Mouse (Mus musculus) CH12.LX (cell line): Measurements from ENCODE around the gene Tmem52. TPM values are rescaled to one million over a fixed set of nuclear protein-coding genes. Genes with fewer than 3 reads are reported as not detected.

ENCODE experiments used
- DNase-seq: peaks from one replicate; pipeline ENCODE4 v3.0.0-alpha.2; 2013; ENCODE audit errors: extremely low read depth
- H3K27ac ChIP-seq: 2 replicates; pipeline ENCODE4 v1.5.1; 2012; ENCODE audit warnings: low read depth, mild to moderate bottlenecking, control low read depth, moderate library complexity; ENCODE audit not compliant: insufficient read depth
- H3K27me3 ChIP-seq: replicated peaks from 2 replicates; pipeline ENCODE3; 2012; ENCODE audit warnings: inconsistent platforms
- H3K36me3 ChIP-seq, 2 experiments: replicated peaks in 1 of 2; 2 replicates each; pipeline versions ENCODE3 to v1.6.1; 2012; ENCODE audit warnings: inconsistent platforms in 1 of 2, low read length in 1 of 2, mild to moderate bottlenecking in 1 of 2, mixed read lengths in 1 of 2, moderate library complexity in 1 of 2; ENCODE audit not compliant: control insufficient read depth in 1 of 2, insufficient read depth in 1 of 2
- H3K4me1 ChIP-seq, 2 experiments: 2 replicates each; pipeline ENCODE4 v1.6.1; 2012; ENCODE audit warnings: inconsistent platforms in 1 of 2, moderate library complexity in 1 of 2; ENCODE audit not compliant: insufficient read depth in 2 of 2, control insufficient read depth in 1 of 2
- H3K4me2 ChIP-seq: 2 replicates; pipeline ENCODE4 v1.6.1; 2012; ENCODE audit warnings: low read depth, mild to moderate bottlenecking, control low read depth; ENCODE audit not compliant: poor library complexity, insufficient read depth, severe bottlenecking
- H3K4me3 ChIP-seq, 3 experiments: fragments of 150-350 bp in 1 of 3; sonication (generic) in 1 of 3; replicated peaks in 1 of 3; 2 replicates each; pipeline versions ENCODE3 to v1.5.1; 2011 to 2012; ENCODE audit warnings: low read depth in 2 of 3, low read length in 2 of 3, mild to moderate bottlenecking in 2 of 3, moderate library complexity in 2 of 3, control low read depth in 1 of 3, improper control_type of control experiment in 1 of 3, inconsistent platforms in 1 of 3, mixed read lengths in 1 of 3; ENCODE audit not compliant: poor library complexity in 1 of 3
- H3K79me2 ChIP-seq: replicated peaks from 2 replicates; pipeline ENCODE4 v1.6.1; 2012; ENCODE audit warnings: mild to moderate bottlenecking, moderate library complexity; ENCODE audit not compliant: control insufficient read depth, poor library complexity, insufficient read depth, severe bottlenecking; ENCODE audit errors: extremely low read depth
- H3K9ac ChIP-seq: 2 replicates; pipeline ENCODE4 v1.6.1; 2012; ENCODE audit warnings: low read depth, mild to moderate bottlenecking, control low read depth, moderate library complexity; ENCODE audit not compliant: insufficient read depth
- H3K9me3 ChIP-seq: replicated peaks from 2 replicates; pipeline ENCODE3; 2012; ENCODE audit warnings: low read length, inconsistent platforms, mixed read lengths
- BHLHE40 ChIP-seq: IDR thresholded peaks from 2 replicates; pipeline ENCODE4 v1.6.1; 2011; ENCODE audit warnings: mild to moderate bottlenecking, low read depth, low read length, improper control_type of control experiment
- CHD2 ChIP-seq: IDR thresholded peaks from 2 replicates; pipeline ENCODE4 v1.6.1; 2011; ENCODE audit warnings: low read length, improper control_type of control experiment
- CTCF ChIP-seq, 2 experiments: IDR thresholded peaks in 1 of 2; conservative IDR thresholded peaks in 1 of 2; 2 replicates each; pipeline ENCODE4 v1.5.1; 2011 to 2012; ENCODE audit warnings: low read depth in 2 of 2, low read length in 2 of 2, improper control_type of control experiment in 1 of 2, inconsistent platforms in 1 of 2, mild to moderate bottlenecking in 1 of 2, moderate library complexity in 1 of 2
- E2F4 ChIP-seq: IDR thresholded peaks from 2 replicates; pipeline ENCODE4 v1.6.1; 2011; ENCODE audit warnings: low read depth, low read length, improper control_type of control experiment; ENCODE audit not compliant: insufficient replicate concordance
- ELF1 ChIP-seq: IDR thresholded peaks from 2 replicates; pipeline ENCODE4 v1.6.1; 2014; ENCODE audit warnings: low read depth, mild to moderate bottlenecking, inconsistent platforms, low read length, improper control_type of control experiment
- EP300 ChIP-seq: IDR thresholded peaks from 2 replicates; pipeline ENCODE4 v1.6.1; 2011; ENCODE audit warnings: low read length, improper control_type of control experiment
- ETS1 ChIP-seq: conservative IDR thresholded peaks from 2 replicates; pipeline ENCODE4 v1.6.1; 2012; ENCODE audit warnings: low read depth, mild to moderate bottlenecking, inconsistent platforms, low read length, improper control_type of control experiment, moderate library complexity
- GABPA ChIP-seq: IDR thresholded peaks from 2 replicates; pipeline ENCODE4 v1.6.1; 2012; ENCODE audit warnings: low read depth, low read length, improper control_type of control experiment, inconsistent platforms; ENCODE audit not compliant: insufficient replicate concordance
- IRF4 ChIP-seq: IDR thresholded peaks from 2 replicates; pipeline ENCODE4 v1.6.1; 2014; ENCODE audit warnings: low read depth, mild to moderate bottlenecking, inconsistent platforms, low read length, improper control_type of control experiment
- JUN ChIP-seq: IDR thresholded peaks from 2 replicates; pipeline ENCODE4 v1.6.1; 2011; ENCODE audit warnings: low read depth, mild to moderate bottlenecking, low read length, improper control_type of control experiment, moderate library complexity; ENCODE audit not compliant: insufficient read depth
- JUND ChIP-seq: conservative IDR thresholded peaks from 2 replicates; pipeline ENCODE4 v1.6.1; 2011; ENCODE audit warnings: low read depth, low read length, improper control_type of control experiment
- MAFK ChIP-seq: IDR thresholded peaks from 2 replicates; pipeline ENCODE4 v1.6.1; 2011; ENCODE audit warnings: low read length, improper control_type of control experiment; ENCODE audit not compliant: insufficient replicate concordance
- MAX ChIP-seq: IDR thresholded peaks from 2 replicates; pipeline ENCODE4 v1.6.1; 2011; ENCODE audit warnings: low read length, improper control_type of control experiment
- MAZ ChIP-seq: IDR thresholded peaks from 2 replicates; pipeline ENCODE4 v1.6.1; 2012; ENCODE audit warnings: low read depth, mild to moderate bottlenecking, inconsistent platforms, low read length, improper control_type of control experiment, moderate library complexity
- MEF2A ChIP-seq: IDR thresholded peaks from 2 replicates; pipeline ENCODE4 v1.6.1; 2014; ENCODE audit warnings: low read depth, mild to moderate bottlenecking, inconsistent platforms, low read length, improper control_type of control experiment, borderline replicate concordance
- MXI1 ChIP-seq: IDR thresholded peaks from 2 replicates; pipeline ENCODE4 v1.6.1; 2011; ENCODE audit warnings: mild to moderate bottlenecking, low read depth, low read length, improper control_type of control experiment
- NRF1 ChIP-seq: IDR thresholded peaks from 2 replicates; pipeline ENCODE4 v1.6.1; 2014; ENCODE audit warnings: low read depth, mild to moderate bottlenecking, inconsistent platforms, low read length, improper control_type of control experiment, moderate library complexity
- PAX5 ChIP-seq: IDR thresholded peaks from 2 replicates; pipeline ENCODE4 v1.6.1; 2012; ENCODE audit warnings: low read length, inconsistent platforms, mixed read lengths
- POLR2A ChIP-seq: IDR thresholded peaks from 2 replicates; pipeline ENCODE4 v1.6.1; 2011; ENCODE audit warnings: low read depth, mild to moderate bottlenecking, improper control_type of control experiment, low read length
- RAD21 ChIP-seq: IDR thresholded peaks from 2 replicates; pipeline ENCODE4 v1.6.1; 2011; ENCODE audit warnings: low read depth, mild to moderate bottlenecking, low read length, improper control_type of control experiment, moderate library complexity
- TBP ChIP-seq: conservative IDR thresholded peaks from 2 replicates; pipeline ENCODE4 v1.6.1; 2011; ENCODE audit warnings: low read depth, low read length, improper control_type of control experiment
- TCF12 ChIP-seq: IDR thresholded peaks from 2 replicates; pipeline ENCODE4 v1.6.1; 2014; ENCODE audit warnings: low read depth, mild to moderate bottlenecking, inconsistent platforms, low read length, improper control_type of control experiment
- ZC3H11A ChIP-seq: IDR thresholded peaks from 2 replicates; pipeline ENCODE4 v1.6.1; 2012; ENCODE audit warnings: low read depth, mild to moderate bottlenecking, inconsistent platforms, low read length, improper control_type of control experiment
- ZKSCAN1 ChIP-seq: IDR thresholded peaks from 2 replicates; pipeline ENCODE4 v1.6.1; 2012; ENCODE audit warnings: low read depth, inconsistent platforms, low read length, improper control_type of control experiment, borderline replicate concordance
- dilution Hi-C: fragments of 300-500 bp; cut with MboI; formaldehyde crosslinking; loops from 2 replicates; pipeline ENCODE4 v1.14.3; 2020; ENCODE audit warnings: low sequenced_read_pairs; ENCODE audit not compliant: extremely low pct_unique_long_range_greater_than_20kb, extremely low pct_ligation_motif_present
- in situ Hi-C: fragments of 300-500 bp; cut with MboI; formaldehyde crosslinking; loops from 3 replicates; pipeline ENCODE4 v1.14.3; 2019; ENCODE audit warnings: low sequenced_read_pairs, low pct_ligation_motif_present, low pct_unique_long_range_greater_than_20kb, mixed read lengths
- polyA plus RNA-seq: library from polyadenylated mRNA; unstranded; fragments of >175 nt; gene quantifications from 2 replicates; pipeline ENCODE4 v1.2.1, GENCODE M21; 2012; ENCODE audit warnings: low read depth; ENCODE audit not compliant: insufficient read length
- total RNA-seq, 2 experiments: library from RNA; depleted of rRNA; stranded (reverse); fragments of 300-350 nt in 1 of 2; fragments of >200 nt in 1 of 2; gene quantifications; 2 replicates each; pipeline ENCODE4 v1.2.3; 2012 to 2014

The Tmem52 gene
- total and polyA plus RNA-seq, 3 experiments, result 0.34 to 0.59 TPM; not detected in 1

DNA sequence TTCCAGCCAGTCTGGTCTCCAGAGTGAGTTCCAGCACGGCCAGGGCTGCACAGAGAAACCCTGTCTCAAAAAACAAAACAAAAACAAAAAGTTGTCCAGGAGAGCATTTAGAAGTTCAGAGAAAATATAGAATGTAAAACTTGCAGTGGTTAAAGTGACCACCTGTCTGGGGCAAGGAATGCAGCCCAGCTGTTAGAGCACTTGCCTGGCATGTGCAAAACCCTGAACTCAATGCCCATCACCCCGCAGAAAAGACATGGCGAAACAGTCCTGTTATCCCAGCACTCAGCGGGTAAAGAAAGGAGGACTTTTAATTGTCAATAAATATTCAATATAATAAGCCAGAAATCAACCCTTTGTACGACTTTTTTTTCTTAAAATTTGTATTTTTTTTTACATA, 10.3 kb upstream of the Tmem52 start:
- Histone ChIP-seq H3K9ac (no peak overlapping the region), H3K27me3 (no peaks in the 10 kb centered on the region), H3K27ac (no peak overlapping the region), H3K79me2 (no peaks in the 10 kb centered on the region), H3K4me1 (peaks cover 4 to 29% of the 10 kb centered on the region in 2 experiments), H3K9me3 (no peaks in the 10 kb centered on the region), H3K4me3 (no peak overlapping the region), H3K4me2 (no peak overlapping the region), H3K36me3 (no peaks in the 10 kb centered on the region)
- dilution Hi-C loops (no loop called here), in situ Hi-C loops (no loop called here)
- DNase-seq, result no peak
- TF ChIP-seq MXI1, result no peak
- no peak for TF ChIP-seq RAD21
- TF ChIP-seq E2F4, result no peak
- TF ChIP-seq NRF1, result no peak
- TF ChIP-seq BHLHE40, result no peak
- no peak for TF ChIP-seq GABPA
- TF ChIP-seq MEF2A, result no peak
- TF ChIP-seq JUND, result no peak
- TF ChIP-seq CTCF (conservative IDR thresholded peaks at IDR 0.05 in 1 of 2, IDR thresholded peaks at IDR 0.05 in 1 of 2; ENCODE audit: low read depth in 2 of 2, low read length in 2 of 2), result no peak
- no peak for TF ChIP-seq PAX5
- no peak for TF ChIP-seq MAZ

DNA sequence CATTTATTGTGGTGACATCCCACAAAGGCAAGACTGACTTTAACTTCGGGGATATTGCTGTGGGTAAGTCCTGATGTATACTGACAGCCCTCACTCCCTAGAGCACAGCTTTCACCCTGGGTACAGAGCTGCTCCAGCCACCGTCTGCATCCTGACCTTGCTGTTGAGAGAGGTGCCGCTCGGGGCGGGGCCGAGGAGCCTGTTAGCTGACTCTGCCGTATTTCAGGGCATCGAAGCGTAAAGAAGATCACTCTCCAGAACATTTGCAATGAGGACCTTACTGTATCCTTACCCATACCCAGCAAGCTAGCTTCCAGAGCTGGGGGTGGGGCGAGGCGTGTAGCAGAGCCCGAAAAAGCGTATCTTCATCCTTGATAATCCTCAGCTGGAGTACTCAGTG, 5.9 kb upstream of the Tmem52 start:
- no peak overlapping the region for H3K9ac ChIP-seq
- no peak for TF ChIP-seq POLR2A
- no peak for TF ChIP-seq NRF1
- no peak for TF ChIP-seq RAD21
- no peak for TF ChIP-seq MXI1
- no peak for TF ChIP-seq MEF2A
- no peak for TF ChIP-seq EP300
- TF ChIP-seq TBP, result no peak
- no peak for TF ChIP-seq TCF12
- TF ChIP-seq MAX, result no peak
- TF ChIP-seq MAFK, result no peak
- no peak for TF ChIP-seq GABPA
- no peak for TF ChIP-seq CHD2
- no peak for TF ChIP-seq PAX5
- no peak for TF ChIP-seq ZKSCAN1
- TF ChIP-seq IRF4, result no peak
- TF ChIP-seq ETS1, result no peak
- no peak for TF ChIP-seq ZC3H11A
- no peak for TF ChIP-seq ELF1
- TF ChIP-seq JUN, result no peak
- dilution Hi-C loops, result no loop called here

More for the DNA sequence above, 5.9 kb upstream of the Tmem52 start:
- no peaks in the 10 kb centered on the region for H3K36me3 ChIP-seq
- DNase-seq, result no peak
- no peak overlapping the region for H3K4me3 ChIP-seq
- H3K4me2 ChIP-seq, result no peak overlapping the region
- H3K27ac ChIP-seq, result no peak overlapping the region
- H3K79me2 ChIP-seq, result no peaks in the 10 kb centered on the region
- H3K9me3 ChIP-seq, result peaks cover 4% of the 10 kb centered on the region
- peaks cover 3% of the 10 kb centered on the region for H3K27me3 ChIP-seq
- peaks cover 0 to 10% of the 10 kb centered on the region in 2 experiments; a peak in 2 of 4 replicates for H3K4me1 ChIP-seq
- in situ Hi-C loops, result loop anchor here (5.0 kb wide), 1 partner anchor 36 kb away; no protein-coding TSS in a partner anchor
